Mouse (Mus musculus) CD8-positive naive resting alpha-beta T cell, adult 57 days (primary cell): Measurements from ENCODE around the gene Klf17. TPM values are rescaled to one million over a fixed set of nuclear protein-coding genes. Genes with fewer than 3 reads are reported as not detected.

Experiments used
- total RNA-seq: library from RNA; stranded (reverse); gene quantifications from one replicate; pipeline ENCODE4 v1.2.4, GENCODE M21; 2023

Gene Klf17
- total RNA-seq, result not detected

GRCm38 (mm10) chr4:117765416-117765815 is at the start of gene Klf17:
Gene Klf17, minus strand, starts transcription at chr4:117765648.

GRCm38 (mm10) chr4:117724112-117724511 is 41.3 kb downstream of the Klf17 start, which contains the start of gene Gm12845:
Gene Gm12845, plus strand, starts transcription at chr4:117724412.

Other genes with a start within 250 kb of the Klf17 start
- 43.8 TPM for gene Eri3, start 215.3 kb downstream of the Klf17 start, total RNA-seq
- 28.1 TPM for gene Dmap1, start 83.4 kb downstream of the Klf17 start, total RNA-seq
- gene Gm12845, start 41.2 kb downstream of the Klf17 start, total RNA-seq, result not detected
- gene Slc6a9, start 68.9 kb upstream of the Klf17 start, total RNA-seq, result 3.0 TPM
- gene Ccdc24, start 106.9 kb upstream of the Klf17 start, total RNA-seq, result not detected
- 0.34 TPM for gene B4galt2, start 117.8 kb upstream of the Klf17 start, total RNA-seq
- gene Atp6v0b, start 121.7 kb upstream of the Klf17 start, total RNA-seq, result 112 TPM
- 15.6 TPM for gene Dph2, start 126.4 kb upstream of the Klf17 start, total RNA-seq
- gene Ipo13, start 149.4 kb upstream of the Klf17 start, total RNA-seq, result 41.1 TPM
- 0.24 TPM for gene Artn, start 164.1 kb upstream of the Klf17 start, total RNA-seq